Mouse (Mus musculus) frontal cortex, adult 2 months (tissue): ENCODE results near the gene Med9. TPM values are rescaled to one million over a fixed set of nuclear protein-coding genes. Genes with fewer than 3 reads are reported as not detected.
"Not testable (repeated sequence)": the region's sequence is repeated elsewhere in the genome, so short reads cannot be mapped to it uniquely, and the experiment has no call there.

Experiments
- DNase-seq, 2 experiments: peaks; one replicate each; pipeline ENCODE4 v3.0.0; 2022; ENCODE audit warnings: low spot score in 1 of 2; ENCODE audit errors: extremely low spot score in 1 of 2
- polyA plus RNA-seq: library from polyadenylated mRNA; depleted of rRNA; stranded (reverse); fragments of >200 nt; gene quantifications from 2 replicates; pipeline ENCODE4 v1.2.3, GENCODE M21; 2012

Med9 gene
- polyA plus RNA-seq, 1 experiment: 43.6 TPM

GRCm38 (mm10) chr11:59941391-59941790 lies 6.6 kb upstream of the Med9 start:
- DNase-seq: no peak

DNA sequence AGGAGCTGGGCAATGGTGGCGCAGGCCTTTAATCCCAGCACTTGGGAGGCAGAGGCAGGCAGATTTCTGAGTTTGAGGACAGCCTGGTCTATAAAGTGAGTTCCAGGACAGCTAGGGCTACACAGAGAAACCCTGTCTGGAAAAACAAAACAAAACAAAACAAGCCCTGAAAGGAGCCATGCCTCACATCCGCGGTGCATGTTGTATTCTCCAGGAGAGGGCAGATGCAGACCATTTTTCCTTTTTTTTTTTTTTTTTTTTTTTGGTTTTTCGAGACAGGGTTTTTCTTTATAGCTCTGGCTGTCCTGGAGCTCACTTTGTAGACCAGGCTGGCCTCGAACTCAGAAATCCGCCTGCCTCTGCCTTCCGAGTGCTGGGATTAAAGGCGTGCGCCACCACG lies 3.2 kb upstream of the Med9 start:
- not testable (repeated sequence) for DNase-seq

- no peak for DNase-seq
Measured at GRCm38 (mm10) chr11:59948401-59948767, 378 bp downstream of the Med9 start.

DNA sequence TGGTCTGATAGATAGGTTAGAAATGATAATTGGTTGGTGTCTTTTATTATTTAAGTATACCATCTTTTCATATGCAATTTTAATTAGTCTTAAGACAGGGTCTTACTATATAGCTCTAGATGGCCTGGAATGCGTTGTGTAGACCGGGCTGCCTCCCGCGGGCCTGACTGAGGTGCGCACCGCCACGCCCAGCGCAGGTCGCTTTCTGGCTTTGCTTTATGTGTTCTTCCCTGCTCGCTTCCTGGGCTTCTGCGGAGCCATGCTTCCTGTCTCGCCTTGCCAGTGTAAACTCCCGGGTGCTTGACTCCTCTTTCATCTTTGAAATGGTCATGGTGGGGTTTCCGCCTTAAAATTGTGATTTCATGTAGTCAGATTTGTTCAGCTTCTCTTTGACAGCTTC lies 4.9 kb downstream of the Med9 start:
- no peak for DNase-seq

GRCm38 (mm10) chr11:59956749-59957148 lies 8.7 kb downstream of the Med9 start:
- no peak for DNase-seq

GRCm38 (mm10) chr11:59959453-59959852 lies 11.4 kb downstream of the Med9 start:
- DNase-seq: no peak

GRCm38 (mm10) chr11:59960476-59961337 lies 12.7 kb downstream of the Med9 start:
- no peak for DNase-seq

GRCm38 (mm10) chr11:59961338-59961875 lies 13.4 kb downstream of the Med9 start:
- no peak for DNase-seq

- DNase-seq: no peak
Measured at GRCm38 (mm10) chr11:59962590-59962989, 14.6 kb downstream of the Med9 start.

- no peak for DNase-seq
Measured at GRCm38 (mm10) chr11:59963364-59964162, 15.6 kb downstream of the Med9 start.

DNA sequence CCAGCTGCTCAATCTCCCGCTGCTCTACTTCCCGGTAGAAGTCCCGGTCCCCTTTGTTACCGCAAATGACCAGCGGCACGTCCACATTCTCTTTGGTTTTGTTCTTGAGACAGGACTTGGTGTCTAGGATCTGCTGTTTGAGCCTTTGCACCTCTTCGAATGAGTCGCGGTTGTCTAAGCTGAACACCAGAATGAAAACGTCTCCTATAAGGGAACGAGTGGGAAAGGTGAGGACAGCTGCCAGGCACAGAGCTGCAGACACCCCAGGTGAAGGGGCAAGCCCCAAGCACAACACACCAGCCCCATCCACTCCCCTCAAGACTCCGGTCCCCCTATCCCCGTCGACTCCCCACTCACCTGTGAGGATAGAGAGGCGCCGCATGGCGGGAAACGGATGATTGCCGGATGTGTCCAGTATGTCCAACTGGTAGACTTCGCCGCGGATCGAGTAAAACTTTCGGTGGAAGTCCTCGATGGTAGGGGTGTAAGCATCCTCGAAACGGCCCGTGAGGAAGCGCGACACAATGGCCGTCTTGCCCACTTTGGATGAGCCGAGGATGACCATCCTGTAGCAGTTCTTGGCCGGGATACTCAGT lies 16.3 kb downstream of the Med9 start:
- DNase-seq: no peak

DNA sequence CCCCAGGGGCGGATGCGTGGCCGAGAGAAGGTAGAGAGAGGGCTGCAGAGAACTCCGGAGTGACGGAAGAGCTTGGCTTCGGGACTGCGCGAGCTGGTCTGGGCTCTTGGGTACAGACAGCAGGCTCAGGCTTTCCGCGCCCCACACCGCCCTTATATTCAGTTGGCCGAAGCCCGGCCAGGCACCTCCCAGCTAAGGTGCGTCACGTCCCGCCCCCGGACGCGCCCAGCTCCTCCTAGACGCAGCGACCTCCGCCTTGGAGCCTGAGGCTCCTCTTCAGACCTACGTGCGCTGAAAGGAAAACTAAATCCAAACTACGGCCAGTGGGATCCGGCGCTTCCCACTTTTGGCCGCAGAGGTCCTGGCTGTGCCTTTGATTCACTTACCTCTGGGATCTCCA lies 16.8 kb downstream of the Med9 start, which contains the start of gene Rasd1:
TSS of gene Rasd1 (minus strand) at position 127 of the 400 bp plus-strand sequence.
- peak in 1 of 2 experiments; percentile 75 for DNase-seq

DNA sequence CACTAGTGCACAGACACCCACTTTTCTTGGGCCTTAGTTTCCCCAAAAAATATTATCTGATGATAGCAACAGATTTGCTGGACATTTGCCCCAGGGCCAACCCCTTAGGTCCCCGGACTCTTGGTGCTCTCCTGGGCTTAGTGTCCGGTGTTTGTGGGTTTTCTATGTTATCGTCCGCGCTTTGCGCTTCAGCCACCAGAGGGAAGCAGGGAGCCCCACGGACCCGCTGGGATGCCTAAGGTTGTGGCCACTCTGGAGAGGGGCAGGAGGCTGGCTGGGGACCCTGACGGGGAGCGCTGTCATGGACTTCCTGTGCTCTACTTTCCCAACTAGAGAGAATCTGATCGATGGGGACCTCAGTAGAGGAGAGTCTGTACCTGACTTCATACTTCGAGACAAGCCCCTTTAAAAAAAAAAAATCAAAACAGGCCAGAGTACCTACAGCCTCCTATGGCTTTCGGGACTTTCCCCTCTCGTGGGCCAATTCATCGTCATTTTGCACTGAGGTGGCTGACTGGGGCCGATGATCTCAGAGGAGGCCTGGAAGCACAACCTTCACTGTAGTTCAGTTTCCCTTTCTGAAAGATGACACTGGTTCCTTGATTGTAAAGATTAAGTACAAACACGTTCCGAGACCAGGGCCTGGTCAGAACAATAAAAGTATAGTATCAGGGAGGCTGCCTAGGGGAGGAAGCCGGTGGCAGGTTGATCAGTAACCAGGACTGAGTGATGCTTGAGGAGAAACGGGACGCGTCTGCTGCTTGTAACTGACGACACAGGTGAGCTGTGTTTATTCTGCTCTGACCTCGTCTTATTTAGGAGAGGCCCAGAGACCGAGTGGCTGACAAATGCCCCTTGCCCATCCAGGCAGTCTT lies 17.5 kb downstream of the Med9 start:
- peak in 1 of 2 experiments; percentile 83 for DNase-seq

DNA sequence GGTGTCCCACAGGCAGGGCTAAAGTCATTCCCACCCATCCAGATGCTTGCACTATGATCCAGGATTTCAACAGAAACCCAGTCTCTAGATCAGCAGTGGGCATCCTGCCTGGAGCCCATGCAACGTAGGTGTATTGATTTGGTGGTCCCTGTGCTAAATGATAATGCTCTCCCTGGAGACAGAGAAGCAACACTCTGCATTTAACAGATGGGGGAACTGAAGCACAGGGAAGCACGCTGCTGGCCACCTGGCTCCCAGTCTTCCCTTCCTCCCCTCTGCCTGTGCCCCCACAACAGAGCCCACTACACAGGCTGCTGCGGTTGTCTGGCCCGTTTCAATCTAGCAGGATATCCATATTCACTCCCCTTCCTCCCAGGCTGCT lies 18.1 kb downstream of the Med9 start:
- DNase-seq: no peak

DNA sequence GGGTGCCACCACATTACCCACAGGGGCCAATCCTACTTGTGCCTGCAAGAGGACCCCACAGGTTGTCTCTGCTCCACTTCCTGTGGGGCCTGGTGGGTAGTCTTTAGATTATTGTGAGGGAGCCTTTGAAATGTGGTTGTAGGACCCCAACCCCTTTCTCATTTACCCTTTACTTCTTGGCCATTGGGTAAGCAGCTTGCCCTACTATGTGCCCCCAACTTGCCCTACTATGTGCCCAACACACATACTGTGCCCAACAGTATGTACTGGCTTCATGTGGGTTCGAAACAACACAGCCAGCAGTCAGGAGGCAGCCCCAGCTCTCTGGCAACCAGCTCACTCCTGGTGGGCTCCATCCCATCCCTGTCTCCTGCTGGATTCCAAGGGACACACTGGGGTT lies 19.8 kb downstream of the Med9 start:
- no peak for DNase-seq

GRCm38 (mm10) chr11:59970780-59971179 lies 22.8 kb downstream of the Med9 start:
- no peak for DNase-seq

- no peak for DNase-seq
Measured at GRCm38 (mm10) chr11:59971691-59972090, 23.7 kb downstream of the Med9 start.

GRCm38 (mm10) chr11:59973389-59973788 lies 25.4 kb downstream of the Med9 start:
- no peak for DNase-seq

- DNase-seq: no peak
Measured at GRCm38 (mm10) chr11:59975241-59975640, 27.2 kb downstream of the Med9 start.

DNA sequence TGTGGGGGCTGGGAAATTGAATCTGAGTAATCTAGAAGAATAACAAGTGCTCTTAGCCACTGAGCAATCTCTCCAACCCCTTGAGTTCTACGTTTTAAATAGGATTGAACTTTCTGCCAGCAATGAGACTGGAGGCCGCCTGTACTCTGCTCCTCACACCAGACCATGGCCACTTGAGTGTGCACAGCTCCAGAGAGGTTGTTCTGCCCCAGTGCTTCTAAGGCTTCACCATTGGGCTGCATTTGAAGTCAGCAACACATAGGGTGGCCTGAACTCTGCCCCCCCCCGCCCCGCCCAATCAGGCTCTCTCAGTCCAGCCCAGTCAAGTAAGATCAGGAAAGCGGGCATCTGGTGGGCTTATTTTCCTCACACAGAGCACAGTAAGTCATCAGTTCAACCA lies 29.8 kb downstream of the Med9 start:
- no peak for DNase-seq
